Mouse (Mus musculus) neural tube, embryonic 10.5 days (tissue): ENCODE measurements at regions not wholly inside any gene's neighbourhood (a gene's known extent, or its start where the extent isn't known, plus 50 kb on each side); places are given as distances from the start of the nearest gene placed in this dataset.
"Not testable (repeated sequence)": the region's sequence is repeated elsewhere in the genome, so short reads cannot be mapped to it uniquely, and the experiment has no call there.

ENCODE experiments used
- DNase-seq: peaks from one replicate; pipeline ENCODE4 v3.0.0-alpha.2; 2017; ENCODE audit warnings: low spot score; ENCODE audit errors: extremely low spot score

DNA sequence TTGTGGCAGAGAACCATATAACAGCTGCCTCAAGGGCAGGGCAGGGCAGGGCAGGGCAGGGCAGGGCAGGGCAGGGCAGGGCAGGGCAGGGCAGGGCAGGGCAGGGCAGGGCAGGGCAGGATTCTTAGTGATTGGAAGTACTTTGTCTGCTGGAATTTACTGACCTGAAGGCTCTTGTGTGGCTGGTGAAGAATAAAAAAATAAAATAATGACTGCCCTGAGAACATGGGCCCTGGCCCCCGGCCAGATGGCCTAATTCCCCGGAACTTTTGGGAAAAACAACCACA is 169.3 kb downstream of the Qk start:
- not testable (repeated sequence) for DNase-seq

DNA sequence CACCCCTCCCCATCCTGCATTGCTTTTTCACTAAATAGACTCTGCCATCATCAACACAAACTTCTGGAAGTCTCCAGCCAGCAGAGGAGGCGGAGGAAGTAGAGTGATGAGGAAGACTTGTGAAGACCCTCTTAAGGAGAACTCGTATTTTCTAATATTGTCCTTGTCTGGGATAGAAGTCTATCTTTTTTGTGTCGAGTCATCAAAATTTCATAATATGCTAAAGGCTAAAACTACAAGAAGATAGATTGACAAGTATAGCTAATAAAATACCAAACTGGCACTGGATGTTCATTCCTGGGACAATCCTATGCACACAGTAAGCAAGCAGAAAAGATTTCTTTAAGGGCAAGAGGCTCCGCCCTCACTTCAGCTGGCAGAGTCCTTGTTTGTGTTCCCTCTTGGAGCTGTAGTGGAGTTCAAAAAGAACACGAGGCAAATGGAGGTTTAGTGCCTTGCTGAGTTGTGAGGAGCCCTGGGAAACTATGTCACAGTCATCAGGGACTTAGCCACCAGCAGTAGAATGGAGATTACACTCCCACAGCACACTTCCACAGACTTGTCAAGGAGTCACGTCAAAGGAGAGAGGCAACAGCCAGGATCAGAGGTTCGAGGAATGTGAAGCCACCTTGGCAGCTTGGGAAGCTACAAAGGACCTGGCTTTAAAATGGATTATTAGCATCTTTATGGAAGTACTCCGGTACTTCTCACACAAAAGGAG is 169.8 kb downstream of the Qk start:
- DNase-seq, result no peak

DNA sequence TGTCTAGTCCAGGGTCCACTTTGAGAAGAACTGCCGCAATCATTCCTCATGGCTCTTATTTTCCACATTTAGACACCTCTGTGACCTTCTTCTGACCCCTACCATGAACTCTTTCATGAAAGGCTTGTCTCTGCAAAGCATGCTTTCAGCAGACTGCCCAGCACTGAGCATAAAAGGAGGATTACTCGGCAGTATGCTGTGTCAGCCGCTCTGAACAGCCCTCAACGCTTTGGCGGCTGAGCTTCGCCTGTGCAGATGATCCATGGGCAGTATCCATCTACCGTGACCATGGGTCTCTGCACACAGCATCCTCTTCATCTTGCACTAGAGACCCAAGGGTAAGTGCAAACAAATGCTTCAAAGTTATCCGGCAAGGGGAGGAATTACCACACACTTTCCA is 172.5 kb downstream of the Qk start:
- peak; percentile 21 for DNase-seq

DNA sequence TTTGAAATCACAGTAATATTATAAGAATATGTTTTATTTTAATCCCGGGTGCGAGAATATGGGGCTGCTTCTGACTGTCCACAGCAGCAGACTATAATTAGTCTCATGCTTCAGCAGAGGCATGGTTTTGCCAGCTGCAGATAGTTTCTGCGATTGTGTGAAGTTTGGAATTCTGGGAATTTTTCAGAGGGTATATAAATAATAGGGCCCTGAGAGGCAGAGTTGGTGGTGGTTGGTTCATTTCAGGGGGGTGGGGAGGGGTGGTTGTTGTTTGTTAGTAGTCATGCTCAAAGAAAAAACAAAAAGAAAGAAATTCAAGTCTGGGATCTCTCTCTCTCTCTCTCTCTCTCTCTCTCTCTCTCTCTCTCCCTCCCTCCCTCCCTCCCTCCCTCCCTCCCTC is 173.1 kb downstream of the Qk start:
- no peak for DNase-seq

DNA sequence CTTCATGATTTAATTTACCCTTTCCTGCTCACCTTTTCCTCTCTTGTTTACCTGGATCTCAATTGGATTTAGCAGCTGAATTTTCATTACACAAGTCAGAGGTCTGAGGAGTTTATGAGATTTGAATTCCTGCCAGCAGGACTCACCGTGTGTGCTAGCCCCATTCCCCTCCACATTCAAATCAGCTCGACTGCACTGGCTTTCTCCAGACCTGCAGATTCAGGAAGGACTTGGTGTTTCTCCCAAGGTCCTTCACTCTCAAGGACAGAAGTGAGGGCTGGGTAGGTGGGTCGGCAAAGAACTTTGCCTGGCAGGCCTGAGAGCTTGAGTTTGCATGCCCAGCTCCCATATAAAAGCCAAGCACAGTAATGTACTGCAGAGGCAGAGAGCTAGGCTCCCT is 180.8 kb downstream of the Qk start:
- DNase-seq, result no peak

DNA sequence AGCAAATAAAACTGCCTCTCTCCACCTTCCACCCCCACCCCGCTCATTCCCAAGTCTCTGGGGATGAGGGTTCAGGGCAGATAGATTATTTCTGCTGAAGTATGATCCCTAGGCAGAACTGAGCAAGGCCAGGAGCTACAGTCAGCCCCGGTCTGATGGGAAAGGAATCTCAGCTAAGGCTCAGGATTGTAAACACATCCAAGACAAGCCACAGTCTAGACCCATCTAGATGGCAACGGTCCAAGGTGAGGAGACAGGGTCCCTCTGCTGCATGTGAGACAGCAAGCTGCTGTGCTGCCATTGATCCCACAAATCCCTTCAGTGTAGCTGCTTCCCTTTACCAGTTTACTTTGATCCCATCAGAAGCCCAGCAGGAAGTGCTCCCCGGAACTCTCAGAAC is 181.3 kb downstream of the Qk start:
- DNase-seq, result no peak

DNA sequence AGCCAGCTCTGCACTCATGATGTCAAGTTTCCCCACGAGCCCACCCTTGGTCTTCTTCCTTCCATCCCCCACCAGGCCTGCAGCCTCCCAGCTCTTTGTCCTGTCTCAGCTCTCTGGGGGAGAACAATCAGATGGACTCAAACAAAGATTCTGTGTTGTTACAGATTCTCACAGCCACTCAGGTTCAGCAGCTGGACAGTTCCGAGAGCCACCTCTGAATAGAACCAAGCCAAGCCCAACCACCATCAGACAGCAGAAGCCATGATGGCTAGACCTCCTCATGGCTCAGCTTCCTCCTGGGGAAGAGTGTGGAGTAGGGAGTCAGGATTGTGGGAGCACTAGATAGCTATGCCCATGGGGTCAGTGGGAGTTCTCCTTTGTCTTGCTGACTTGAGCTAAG is 184.5 kb downstream of the Qk start:
- peak; percentile 21 for DNase-seq

DNA sequence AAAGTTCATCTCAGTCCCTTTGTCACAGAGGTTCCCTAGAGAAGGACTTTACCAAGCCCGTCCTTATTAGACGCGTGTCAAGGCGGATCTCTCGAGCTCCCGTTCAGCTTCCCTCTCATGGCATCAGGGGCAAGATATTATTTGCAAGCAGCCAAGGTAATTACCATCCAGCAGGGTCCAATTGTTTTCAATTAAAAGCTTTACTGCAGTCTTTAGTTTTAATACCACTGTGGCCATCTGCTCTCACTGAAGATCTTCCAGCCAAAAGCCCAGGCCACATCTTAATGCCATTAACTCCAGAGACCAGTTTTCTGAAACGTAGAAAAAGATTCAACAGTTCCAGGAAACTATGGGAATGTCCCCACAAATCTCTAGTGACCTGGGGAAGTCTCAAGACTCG is 191.1 kb downstream of the Qk start:
- no peak for DNase-seq

DNA sequence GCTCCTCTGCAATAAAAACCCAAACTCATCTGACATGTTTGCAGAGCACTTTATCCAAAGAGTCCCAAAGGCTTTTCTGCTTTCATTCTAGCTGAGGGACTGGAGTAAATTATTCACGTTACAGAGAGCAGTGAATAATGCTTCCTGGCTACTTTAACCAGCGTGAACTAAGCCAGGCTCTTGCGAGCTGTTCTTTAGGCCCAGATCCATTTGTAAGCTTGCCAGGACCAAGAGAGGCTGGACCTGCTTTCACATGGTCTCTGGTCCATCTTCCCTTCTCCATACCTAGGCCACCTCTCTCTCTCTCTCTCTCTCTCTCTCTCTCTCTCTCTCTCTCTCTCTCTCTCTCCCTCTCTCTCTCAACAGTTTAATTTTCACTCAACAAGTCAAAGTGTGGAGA is 197.2 kb downstream of the Qk start:
- DNase-seq, result no peak

DNA sequence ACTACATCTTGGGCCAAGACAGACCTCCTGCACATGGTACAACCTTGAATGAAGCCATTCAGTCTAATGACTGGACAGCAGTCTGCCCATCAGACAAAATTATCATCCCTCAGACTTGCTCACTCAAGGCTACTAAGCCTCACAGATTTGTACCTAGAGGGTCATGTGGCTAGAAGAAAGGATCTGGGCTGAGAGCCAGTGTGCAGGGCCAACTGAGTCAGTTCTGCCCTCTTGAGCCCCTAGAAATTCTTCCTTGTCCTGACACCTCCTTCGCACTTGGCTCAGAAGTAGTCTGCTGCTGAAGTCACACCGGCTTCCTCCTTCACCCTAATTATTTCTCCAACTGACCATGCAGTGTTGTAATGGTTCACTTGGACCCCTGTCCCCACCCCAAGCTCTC is 207.5 kb downstream of the Qk start:
- DNase-seq, result no peak

DNA sequence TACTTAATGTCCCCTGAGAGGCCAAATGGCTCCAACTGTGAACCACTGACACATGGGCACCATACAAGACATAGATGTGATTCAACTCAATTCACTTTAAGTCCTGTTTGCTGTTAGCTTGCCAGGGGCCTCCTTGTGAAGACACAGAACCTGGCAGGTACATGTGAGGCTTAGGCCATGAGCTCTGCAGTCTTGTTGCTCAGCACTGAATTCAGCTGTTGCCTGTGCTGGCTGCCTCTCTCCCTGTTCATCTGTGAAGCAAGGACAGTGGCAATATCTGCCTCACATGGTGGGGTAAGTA is 209.3 kb downstream of the Qk start:
- no peak for DNase-seq

DNA sequence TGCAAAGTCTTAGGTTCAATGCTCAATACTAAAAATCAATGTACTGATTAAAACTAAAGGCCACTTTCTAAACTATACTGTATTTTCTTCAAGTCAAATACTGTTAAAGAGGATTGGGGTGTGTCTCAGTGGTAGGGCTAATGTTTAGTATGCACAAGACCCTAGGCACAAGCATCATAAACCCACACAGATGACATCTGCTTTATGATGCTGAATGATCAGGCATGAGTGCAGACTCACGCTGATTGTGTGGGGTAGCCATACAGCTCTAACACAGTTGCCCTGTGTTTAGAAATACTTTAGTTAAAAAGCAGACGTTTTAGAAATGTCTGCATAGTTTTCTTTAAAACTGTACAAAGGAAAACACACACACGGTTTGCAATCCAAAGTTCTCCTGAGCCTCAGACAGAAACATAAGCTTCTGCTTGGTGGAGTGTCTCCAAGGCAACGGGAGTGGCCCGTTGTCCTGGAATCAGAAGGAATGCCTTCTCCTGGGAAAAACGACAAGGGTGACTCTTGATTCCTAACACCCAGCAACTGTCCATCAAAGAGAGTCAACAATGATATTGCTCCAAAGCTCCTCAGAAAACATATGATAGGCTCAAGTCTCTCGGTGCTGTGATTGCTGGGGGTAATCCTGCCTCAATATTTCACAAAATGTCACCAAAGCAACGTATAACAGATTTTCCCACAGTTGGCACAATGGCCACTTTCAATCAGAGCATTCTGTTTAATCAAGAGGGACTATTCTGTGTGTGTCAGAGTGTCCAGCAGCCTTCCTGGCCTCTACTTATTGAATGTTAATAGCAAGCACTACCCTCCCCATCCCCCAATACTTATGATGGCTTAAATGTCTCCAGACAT is 209.9 kb downstream of the Qk start:
- no peak for DNase-seq

DNA sequence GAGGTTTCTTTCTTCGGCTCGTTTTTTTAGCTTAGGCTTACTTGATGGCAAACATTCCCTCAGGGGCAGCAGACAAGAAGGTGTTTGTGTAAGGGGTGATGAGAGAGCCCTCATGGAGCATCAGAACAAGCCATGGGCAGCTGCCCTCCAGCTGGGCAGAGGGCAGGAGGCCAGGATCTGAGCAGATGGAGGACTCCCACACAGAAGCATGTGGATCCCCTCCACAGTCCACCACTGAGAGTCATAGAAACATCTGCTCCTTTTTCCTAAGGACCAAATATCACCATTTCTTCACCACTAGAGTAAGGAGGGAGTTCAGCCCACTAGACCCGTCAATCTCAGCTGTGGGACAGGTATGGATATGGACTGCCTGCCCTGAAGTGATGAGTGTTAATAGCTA is 214.4 kb downstream of the Qk start:
- no peak for DNase-seq

DNA sequence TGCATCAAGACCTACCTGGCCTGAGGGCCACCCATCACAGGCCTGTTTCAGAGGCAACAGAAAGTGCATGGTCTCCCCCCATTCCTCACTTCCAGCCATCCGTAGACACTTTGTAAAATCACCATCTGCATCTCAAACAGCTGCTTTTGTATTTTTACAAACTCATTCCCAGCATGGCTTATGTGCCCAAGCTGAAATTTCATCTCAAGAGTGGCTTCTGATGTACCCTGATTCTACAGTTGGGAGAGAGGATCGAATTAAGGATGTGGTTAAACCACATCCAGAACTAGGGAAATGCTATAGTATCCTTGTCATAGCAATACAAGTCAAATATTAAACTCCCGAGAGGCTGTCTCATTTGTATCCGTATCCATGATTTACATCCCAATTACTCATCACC is 221.5 kb downstream of the Qk start:
- no peak for DNase-seq

DNA sequence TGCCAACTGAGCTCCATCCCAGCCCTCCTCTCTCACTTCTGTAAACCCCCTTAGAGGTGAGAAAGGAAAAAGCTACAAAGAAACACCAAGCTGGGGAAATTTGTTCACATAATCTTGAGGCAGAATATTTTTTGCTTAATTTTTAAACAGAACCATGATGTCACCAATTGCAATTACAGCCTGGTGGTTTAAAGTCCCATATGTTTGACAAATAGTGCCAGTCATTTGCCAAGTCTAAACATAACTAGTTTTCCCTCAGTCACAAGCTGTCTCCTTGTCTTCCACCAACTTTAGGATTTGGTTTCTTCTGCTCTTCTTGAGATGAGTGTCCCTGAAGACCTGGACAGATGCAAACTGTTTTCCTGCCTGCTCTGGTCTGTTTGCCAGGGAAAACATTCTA is 222.0 kb downstream of the Qk start:
- no peak for DNase-seq

DNA sequence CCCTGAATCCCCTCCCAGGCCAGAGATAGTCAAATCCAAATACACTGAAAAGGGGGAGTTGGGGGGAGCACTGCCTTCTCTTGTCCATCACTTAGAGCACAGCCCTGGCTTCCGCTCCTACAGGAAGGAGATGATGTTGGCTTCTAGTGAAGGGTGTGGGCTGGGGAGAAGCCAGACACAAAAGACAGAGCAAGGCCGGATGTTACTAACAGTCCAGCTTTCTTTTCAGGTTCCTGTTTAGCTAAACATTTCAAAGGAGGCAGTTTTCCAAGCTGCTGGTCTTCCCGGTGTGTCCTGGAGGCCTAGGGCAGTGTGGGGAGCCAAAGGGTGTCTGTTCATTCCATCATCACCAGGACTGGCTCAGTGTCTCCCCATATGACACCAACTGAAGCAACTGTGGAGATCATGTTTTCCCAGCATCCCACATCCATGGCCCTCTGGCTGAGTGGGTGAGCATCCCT is 223.8 kb downstream of the Qk start:
- no peak for DNase-seq

DNA sequence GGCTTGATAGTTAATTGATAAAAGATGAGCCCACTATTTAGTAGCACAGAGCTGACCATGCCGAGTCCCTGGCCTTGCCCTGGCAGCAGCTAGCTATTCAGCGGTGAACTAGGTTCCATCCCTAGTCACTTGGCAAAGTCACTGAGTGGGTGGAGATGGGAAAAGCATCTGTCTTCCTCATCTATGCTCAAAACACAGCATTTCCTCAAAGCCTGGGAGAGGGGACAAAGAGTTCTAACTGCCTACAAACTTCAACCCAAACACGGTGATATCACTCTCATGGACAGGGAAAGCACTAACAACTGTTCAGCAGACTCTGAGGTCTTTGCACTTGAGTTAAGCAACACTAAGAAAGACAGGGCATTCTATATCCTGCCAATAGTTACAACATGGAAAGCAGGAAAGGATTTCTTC is 225.5 kb downstream of the Qk start:
- no peak for DNase-seq

DNA sequence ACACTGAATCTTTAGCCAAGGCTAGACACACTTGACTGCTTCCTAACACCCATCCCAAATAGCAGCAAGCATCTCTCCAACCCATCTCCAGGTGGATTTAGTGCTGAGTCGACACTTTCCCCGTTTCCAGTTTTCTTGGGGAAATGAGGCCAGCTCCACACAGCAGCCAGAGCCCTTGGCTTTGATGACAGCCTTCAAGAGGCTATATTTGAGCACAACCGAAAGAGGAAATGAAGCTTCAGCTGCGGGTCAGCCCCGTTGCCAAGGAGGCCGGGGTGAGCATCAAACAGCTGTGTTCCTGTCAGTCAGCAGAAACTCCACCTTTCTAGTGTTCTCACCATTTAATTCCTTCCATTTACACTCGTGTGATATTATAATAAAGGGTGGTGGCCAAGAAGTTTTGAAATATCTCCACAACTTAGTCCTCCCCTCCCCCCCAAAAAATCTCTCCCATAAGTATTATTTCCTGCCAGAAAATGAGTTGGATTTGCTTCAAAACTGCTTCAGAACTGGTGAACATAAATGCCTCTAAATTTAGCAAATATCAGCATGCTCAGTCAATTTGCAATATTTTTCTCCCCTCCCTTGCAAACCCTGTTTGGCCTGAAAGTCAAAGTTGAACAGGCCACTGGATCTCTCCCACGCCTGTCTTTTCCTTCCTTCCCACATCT is 226.1 kb downstream of the Qk start:
- DNase-seq, result no peak

DNA sequence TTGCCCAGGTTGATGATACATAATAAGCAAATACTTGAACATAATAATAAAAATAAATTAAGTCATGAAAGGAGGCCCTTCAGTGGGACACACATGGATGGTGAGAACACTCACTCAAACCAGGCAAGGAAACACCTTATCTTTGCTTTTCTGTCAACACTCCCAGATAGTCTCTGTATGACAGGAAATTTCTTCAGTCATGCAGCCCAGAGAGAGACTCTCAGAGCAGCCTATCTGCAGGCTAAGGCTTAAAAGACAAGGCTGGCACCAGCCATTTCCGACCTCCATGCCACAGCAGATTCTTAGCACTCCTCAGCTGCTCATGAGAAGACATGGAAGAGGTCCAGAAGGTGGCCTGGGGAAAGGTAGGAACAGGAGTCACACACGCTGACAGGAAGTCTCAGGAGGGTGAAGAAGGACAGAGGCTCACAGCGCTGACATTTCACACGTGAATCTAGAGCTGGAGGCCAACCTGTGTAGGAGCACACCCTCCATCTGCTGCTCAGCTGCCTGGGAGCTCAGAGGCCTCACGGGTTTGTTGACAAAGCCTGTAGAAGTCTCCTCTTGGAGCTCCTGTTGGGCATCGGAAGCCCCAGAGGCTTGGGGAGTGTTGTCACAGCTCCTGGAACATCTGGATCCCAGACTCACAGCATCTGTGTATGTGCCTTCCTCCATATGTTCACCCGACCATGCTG is 232.3 kb downstream of the Qk start:
- no peak for DNase-seq

DNA sequence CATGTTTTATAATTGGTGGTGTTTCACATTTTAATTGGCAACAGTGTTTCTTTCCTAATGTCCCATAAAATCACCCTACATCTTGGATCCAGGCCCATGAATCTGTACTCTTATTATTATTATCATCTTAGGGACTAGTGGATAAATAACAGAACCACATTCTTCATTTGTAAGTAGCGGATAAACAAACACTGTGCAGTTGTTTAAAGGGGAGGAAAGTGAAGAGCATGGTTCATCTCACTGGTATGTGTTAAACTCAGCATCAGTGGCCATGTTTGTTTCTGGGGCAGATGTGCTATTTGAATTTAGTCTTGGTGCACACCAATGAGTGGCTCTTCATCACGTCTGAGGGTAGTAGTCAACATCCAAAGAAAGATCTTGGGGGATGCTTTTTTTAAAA is 233.1 kb downstream of the Qk start:
- DNase-seq, result no peak

DNA sequence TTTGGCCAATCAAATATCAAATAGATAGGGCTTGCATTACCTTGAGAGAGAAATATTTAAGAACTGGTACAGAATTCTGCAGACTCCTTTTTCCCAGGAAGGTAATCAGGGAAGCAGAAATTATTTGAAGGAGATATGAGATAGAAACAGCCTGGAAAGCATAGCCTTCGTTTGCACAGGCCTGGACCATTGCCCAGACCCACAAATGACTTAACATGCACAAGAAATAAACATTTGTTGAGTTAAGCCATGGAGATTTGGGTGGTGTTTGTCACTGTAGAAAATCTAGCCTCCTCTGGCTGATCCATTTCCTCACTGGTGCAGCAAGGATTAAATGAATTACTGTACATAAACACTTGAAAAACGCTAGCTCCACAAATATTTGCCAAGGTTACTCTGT is 233.5 kb downstream of the Qk start:
- DNase-seq, result no peak

DNA sequence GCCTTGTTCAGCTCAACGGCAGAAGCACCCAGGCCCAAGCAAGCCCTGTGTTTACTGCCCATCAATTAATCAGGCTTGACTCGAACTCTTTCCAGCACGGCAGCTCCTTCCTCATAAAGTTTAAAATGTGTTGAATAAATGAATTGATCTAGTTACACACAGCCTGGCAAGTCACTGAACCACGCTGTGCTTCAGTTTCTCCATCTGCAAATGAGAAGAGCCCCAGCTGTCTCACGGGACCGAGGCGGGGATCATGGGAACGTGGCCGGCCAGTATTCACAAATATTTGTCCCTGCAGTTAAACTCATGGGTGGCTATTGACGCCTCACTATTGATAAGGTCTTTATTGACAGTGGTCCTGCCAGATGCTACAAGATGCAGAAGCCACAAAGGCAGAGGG is 237.9 kb downstream of the Qk start:
- DNase-seq, result no peak
